Mouse (Mus musculus) lung, adult 2 months (tissue): Measurements from ENCODE around the gene Aunip.

Source experiments
- CTCF ChIP-seq: fragments of 200-500 bp; IDR thresholded peaks from 2 replicates; pipeline ENCODE4 v1.5.1; 2011; ENCODE audit warnings: mild to moderate bottlenecking, low read length, control low read depth; ENCODE audit not compliant: insufficient read depth
- POLR2A ChIP-seq: fragments of 200-500 bp; IDR thresholded peaks from 2 replicates; pipeline ENCODE4 v1.6.1; 2011; ENCODE audit warnings: low read depth, mild to moderate bottlenecking, control low read depth, low read length, borderline replicate concordance; ENCODE audit errors: extremely low read depth

DNA sequence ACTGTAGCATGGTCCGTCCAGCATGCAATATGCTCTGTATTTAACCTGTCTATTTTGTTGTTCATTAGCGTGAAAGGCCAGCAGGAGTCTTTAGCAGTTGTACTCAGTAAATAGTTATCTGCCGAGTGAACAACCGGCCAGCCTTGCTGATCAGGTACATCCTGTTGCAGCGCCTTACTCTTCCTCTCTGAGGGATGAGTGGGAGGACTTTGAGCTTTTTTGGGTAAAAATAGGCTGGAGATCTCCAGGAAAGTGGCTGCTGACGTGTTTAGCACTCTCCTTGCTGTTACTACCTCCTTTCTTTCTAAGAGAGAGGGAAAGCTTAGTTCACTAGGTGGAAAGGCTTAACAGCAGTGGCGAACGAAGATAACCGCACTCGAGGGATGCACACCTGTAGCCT lies 6.9 kb downstream of the Aunip start:
- TF ChIP-seq POLR2A (no peak), CTCF (no peak)
